Mouse (Mus musculus) hindbrain, embryonic 14.5 days (tissue): ENCODE results near the gene Bank1. TPM values are rescaled to one million over a fixed set of nuclear protein-coding genes. Genes with fewer than 3 reads are reported as not detected.

Source experiments
- ATAC-seq: fragments of 200-750 bp; cut with Nextera tagmentation; 2 replicates; pipeline ENCODE4 v1.8.0; 2017; ENCODE audit warnings: moderate number of reproducible peaks, mild to moderate bottlenecking, moderate TSS enrichment, moderate library complexity; ENCODE audit not compliant: low FRiP score
- DNase-seq: peaks from one replicate; pipeline ENCODE4 v3.0.0-alpha.2; 2015; ENCODE audit warnings: low spot score
- H3K27ac ChIP-seq: fragments of 300-500 bp; sonication (generic); 2 replicates; pipeline ENCODE4 v1.5.1; 2014; ENCODE audit warnings: mild to moderate bottlenecking, moderate library complexity
- H3K27me3 ChIP-seq: fragments of 300-500 bp; sonication (generic); 2 replicates; pipeline ENCODE4 v1.6.1; 2014; ENCODE audit warnings: mild to moderate bottlenecking, low read length, mixed read lengths; ENCODE audit not compliant: control insufficient read depth, insufficient read depth
- H3K36me3 ChIP-seq: fragments of 300-500 bp; sonication (generic); replicated peaks from 2 replicates; pipeline ENCODE4 v1.6.1; 2014; ENCODE audit not compliant: control insufficient read depth, insufficient read depth
- H3K4me1 ChIP-seq: fragments of 300-500 bp; sonication (generic); replicated peaks from 2 replicates; pipeline ENCODE4 v1.6.1; 2014; ENCODE audit warnings: antibody characterized with exemption, low read length, mixed read lengths; ENCODE audit not compliant: control insufficient read depth, insufficient read depth
- H3K4me2 ChIP-seq: fragments of 300-500 bp; sonication (generic); replicated peaks from 2 replicates; pipeline ENCODE4 v1.6.1; 2014; ENCODE audit warnings: mild to moderate bottlenecking, moderate library complexity
- H3K4me3 ChIP-seq: fragments of 300-500 bp; sonication (generic); replicated peaks from 2 replicates; pipeline ENCODE4 v1.5.1; 2014; ENCODE audit warnings: mild to moderate bottlenecking, low read length
- H3K9ac ChIP-seq: fragments of 300-500 bp; sonication (generic); 2 replicates; pipeline ENCODE4 v1.6.1; 2014
- H3K9me3 ChIP-seq: fragments of 300-500 bp; sonication (generic); 2 replicates; pipeline ENCODE4 v1.6.1; 2016; ENCODE audit warnings: low read length; ENCODE audit not compliant: control insufficient read depth
- WGBS: fragments of 180-500 bp; shearing (Covaris S2); extraction: QIAGEN DNeasy Blood & Tissue Kit; methylation state at CpG from one replicate; pipeline ENCODE4 v1.1.7; 2014; 5-methylcytosine and 5-hydroxymethylcytosine counted together
- polyA plus RNA-seq: library from polyadenylated mRNA; unstranded; fragments of >200 nt; fragmentation: Nextera tagmentation; extraction: Ambion mirVana; gene quantifications from 2 replicates; pipeline ENCODE4 v1.2.1, GENCODE M21; 2014

Bank1 gene
- polyA plus RNA-seq, 1 experiment from 2014 or later: 0.55 TPM

GRCm38 (mm10) chr3:136287883-136288282 is 38.0 kb downstream of the Bank1 start:
- H3K4me3 ChIP-seq: no peak overlapping the region
- no peaks in the 10 kb centered on the region for H3K36me3 ChIP-seq
- H3K4me1 ChIP-seq: no peaks in the 10 kb centered on the region
- no peaks in the 10 kb centered on the region for H3K9me3 ChIP-seq
- no peaks in the 10 kb centered on the region for H3K27me3 ChIP-seq
- H3K4me2 ChIP-seq: no peak overlapping the region
- no peak for ATAC-seq
- H3K9ac ChIP-seq: no peak overlapping the region
- 85% methylated on average over 2 of the region's 2 CpGs for WGBS
- no peak for DNase-seq
- no peak overlapping the region for H3K27ac ChIP-seq

GRCm38 (mm10) chr3:136264969-136265595 is 60.8 kb downstream of the Bank1 start:
- Histone ChIP-seq H3K9me3 (no peaks in the 10 kb centered on the region), H3K27ac (no peak overlapping the region), H3K27me3 (no peaks in the 10 kb centered on the region), H3K36me3 (no peaks in the 10 kb centered on the region), H3K4me2 (no peak overlapping the region), H3K4me1 (no peaks in the 10 kb centered on the region), H3K9ac (no peak overlapping the region), H3K4me3 (no peak overlapping the region)
- DNase-seq: no peak
- WGBS: 87% methylated on average over 8 of the region's 8 CpGs
- no peak for ATAC-seq

- no peaks in the 10 kb centered on the region for H3K36me3 ChIP-seq
- DNase-seq: no peak
- no peak overlapping the region for H3K9ac ChIP-seq
- H3K4me2 ChIP-seq: no peak overlapping the region
- no peaks in the 10 kb centered on the region for H3K27me3 ChIP-seq
- WGBS: 96% methylated on average over 3 of the region's 3 CpGs
- ATAC-seq: no peak
- H3K27ac ChIP-seq: no peak overlapping the region
- H3K4me1 ChIP-seq: no peaks in the 10 kb centered on the region
- no peaks in the 10 kb centered on the region for H3K9me3 ChIP-seq
- H3K4me3 ChIP-seq: no peak overlapping the region
These were observed 68.1 kb downstream of the Bank1 start for GRCm38 (mm10) chr3:136257761-136258160.

- Histone ChIP-seq H3K4me1 (no peaks in the 10 kb centered on the region), H3K4me2 (no peak overlapping the region), H3K4me3 (no peak overlapping the region), H3K36me3 (no peaks in the 10 kb centered on the region), H3K27me3 (no peaks in the 10 kb centered on the region), H3K9ac (no peak overlapping the region), H3K9me3 (no peaks in the 10 kb centered on the region), H3K27ac (no peak overlapping the region)
- ATAC-seq (no peak), DNase-seq (no peak)
- WGBS: 63% methylated on average over 2 of the region's 2 CpGs
These were observed 71.2 kb downstream of the Bank1 start for GRCm38 (mm10) chr3:136254713-136255112.

- no peak overlapping the region for H3K27ac ChIP-seq
- no peaks in the 10 kb centered on the region for H3K9me3 ChIP-seq
- H3K4me3 ChIP-seq: no peak overlapping the region
- H3K9ac ChIP-seq: no peak overlapping the region
- 79% methylated on average over 4 of the region's 4 CpGs for WGBS
- ATAC-seq (no peak), DNase-seq (no peak)
- H3K4me2 ChIP-seq: no peak overlapping the region
- no peaks in the 10 kb centered on the region for H3K4me1 ChIP-seq
- no peaks in the 10 kb centered on the region for H3K36me3 ChIP-seq
- no peaks in the 10 kb centered on the region for H3K27me3 ChIP-seq
These were observed 73.0 kb downstream of the Bank1 start for GRCm38 (mm10) chr3:136252820-136253219.

GRCm38 (mm10) chr3:136251578-136251977 is 74.3 kb downstream of the Bank1 start:
- Histone ChIP-seq H3K4me3 (no peak overlapping the region), H3K9ac (no peak overlapping the region), H3K27ac (no peak overlapping the region), H3K9me3 (no peaks in the 10 kb centered on the region), H3K27me3 (no peaks in the 10 kb centered on the region), H3K4me1 (no peaks in the 10 kb centered on the region), H3K4me2 (no peak overlapping the region), H3K36me3 (no peaks in the 10 kb centered on the region)
- 96% methylated on average over 4 of the region's 4 CpGs for WGBS
- ATAC-seq: no peak
- DNase-seq: no peak

GRCm38 (mm10) chr3:136247331-136247730 is 78.5 kb downstream of the Bank1 start:
- no peak overlapping the region for H3K27ac ChIP-seq
- no peaks in the 10 kb centered on the region for H3K36me3 ChIP-seq
- H3K4me1 ChIP-seq: no peaks in the 10 kb centered on the region
- no peak overlapping the region for H3K9ac ChIP-seq
- no peak overlapping the region for H3K4me3 ChIP-seq
- no peaks in the 10 kb centered on the region for H3K27me3 ChIP-seq
- DNase-seq: no peak
- no peaks in the 10 kb centered on the region for H3K9me3 ChIP-seq
- no peak overlapping the region for H3K4me2 ChIP-seq
- no peak for ATAC-seq
- WGBS: 79% methylated on average over 5 of the region's 5 CpGs

GRCm38 (mm10) chr3:136244931-136245330 is 80.9 kb downstream of the Bank1 start:
- no peak overlapping the region for H3K4me2 ChIP-seq
- H3K9me3 ChIP-seq: no peaks in the 10 kb centered on the region
- H3K9ac ChIP-seq: no peak overlapping the region
- H3K4me3 ChIP-seq: no peak overlapping the region
- DNase-seq (no peak), ATAC-seq (no peak)
- no peak overlapping the region for H3K27ac ChIP-seq
- H3K36me3 ChIP-seq: no peaks in the 10 kb centered on the region
- no peaks in the 10 kb centered on the region for H3K4me1 ChIP-seq
- no peaks in the 10 kb centered on the region for H3K27me3 ChIP-seq
- WGBS: 23% methylated on average over 2 of the region's 2 CpGs

GRCm38 (mm10) chr3:136238790-136239189 is 87.1 kb downstream of the Bank1 start:
- 92% methylated on average over 3 of the region's 3 CpGs for WGBS

GRCm38 (mm10) chr3:136233507-136233906 is 92.4 kb downstream of the Bank1 start:
- Histone ChIP-seq H3K27ac (no peak overlapping the region), H3K9ac (no peak overlapping the region), H3K9me3 (no peaks in the 10 kb centered on the region), H3K4me2 (no peak overlapping the region), H3K4me1 (no peaks in the 10 kb centered on the region), H3K27me3 (no peaks in the 10 kb centered on the region), H3K4me3 (no peak overlapping the region), H3K36me3 (no peaks in the 10 kb centered on the region)
- ATAC-seq (no peak), DNase-seq (no peak)
- WGBS: 82% methylated on average over 2 of the region's 2 CpGs

More at GRCm38 (mm10) chr3:136238790-136239189, 87.1 kb downstream of the Bank1 start:
- Histone ChIP-seq H3K9ac (no peak overlapping the region), H3K36me3 (no peaks in the 10 kb centered on the region), H3K4me3 (no peak overlapping the region), H3K27me3 (no peaks in the 10 kb centered on the region), H3K4me1 (no peaks in the 10 kb centered on the region), H3K9me3 (no peaks in the 10 kb centered on the region), H3K4me2 (no peak overlapping the region), H3K27ac (no peak overlapping the region)
- ATAC-seq (no peak), DNase-seq (no peak)
